Mouse (Mus musculus) R1 (cell line): ENCODE results near the gene Cct7.
"Not testable (repeated sequence)": the region's sequence is repeated elsewhere in the genome, so short reads cannot be mapped to it uniquely, and the experiment has no call there.

ENCODE experiments used
- DNase-seq: peaks from one replicate; pipeline ENCODE4 v3.0.0-alpha.2; 2018; ENCODE audit warnings: low read depth, low spot score

The Cct7 gene

GRCm38 (mm10) chr6:85450697-85451663, at the start of gene Cct7:
Cct7 (plus strand) TSS chr6:85451514.
- peak; percentile 99 for DNase-seq

- no peak for DNase-seq
Observed at GRCm38 (mm10) chr6:85402613-85403012, 48.7 kb upstream of the Cct7 start.

GRCm38 (mm10) chr6:85403039-85403438, 48.3 kb upstream of the Cct7 start:
- no peak for DNase-seq

DNA sequence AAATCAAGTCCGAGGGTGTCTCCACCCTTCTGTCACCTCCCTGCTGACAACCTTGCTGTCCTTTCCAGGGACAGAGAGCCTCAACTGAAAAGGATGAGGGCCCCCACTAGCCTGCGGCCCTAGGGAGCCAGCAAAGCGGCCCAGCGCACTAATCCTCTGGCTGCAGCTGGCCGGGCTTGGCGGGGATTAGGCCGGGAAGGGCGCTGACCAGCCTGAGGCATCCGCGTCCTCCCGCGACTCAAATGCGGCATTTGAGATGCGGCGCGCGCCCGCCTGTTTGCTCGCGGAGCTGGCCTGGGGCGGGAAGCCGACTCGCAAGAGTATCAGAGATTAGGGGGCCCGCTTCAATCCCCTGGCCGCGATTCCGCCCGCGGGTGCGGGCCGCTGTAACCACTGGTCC, 42.3 kb upstream of the Cct7 start:
- no peak for DNase-seq

DNA sequence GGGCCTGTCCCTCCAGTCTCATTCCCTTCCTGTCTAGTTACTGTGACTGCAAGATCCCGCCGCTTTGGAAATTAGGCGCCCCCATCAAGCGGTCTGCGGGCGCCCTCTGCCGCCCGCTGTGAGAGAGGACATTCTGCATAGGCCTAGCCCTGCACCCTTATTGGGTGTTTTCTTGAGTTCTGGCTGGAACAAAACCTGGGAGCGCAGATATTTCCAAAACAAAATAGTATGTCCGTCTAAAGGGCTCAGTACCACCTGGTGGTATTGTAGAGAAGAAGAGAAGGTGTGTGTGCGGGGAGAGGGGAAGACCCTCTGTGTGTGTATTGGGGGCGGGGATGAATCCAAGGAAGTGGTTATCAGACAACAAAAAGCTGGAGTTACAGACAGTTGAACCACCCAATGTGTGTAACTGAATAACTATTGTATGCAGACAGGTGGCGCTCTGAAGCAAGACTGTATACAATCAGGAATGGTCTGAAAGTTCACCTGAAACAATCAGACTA, 40.5 kb upstream of the Cct7 start:
- peak; percentile 92 for DNase-seq

DNA sequence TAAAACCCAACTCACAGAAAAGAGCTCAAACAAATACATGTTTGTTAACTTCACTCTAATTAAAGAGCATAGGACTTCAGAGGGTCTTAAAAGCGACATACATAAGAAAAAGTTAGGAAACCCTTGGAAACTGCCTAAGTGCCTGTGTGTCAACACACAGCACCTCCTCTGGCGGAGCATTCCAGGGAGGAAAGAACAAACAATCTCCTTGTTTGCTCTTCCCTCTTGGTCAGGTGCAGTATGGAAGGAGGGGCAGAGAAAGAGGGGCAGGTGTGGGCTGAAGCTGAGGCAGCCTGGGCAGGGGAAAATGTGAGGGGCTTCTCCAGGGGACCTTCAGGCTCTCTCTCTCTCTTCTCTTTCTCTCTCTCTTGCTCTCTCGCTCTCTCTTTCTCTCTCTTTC, 35.5 kb upstream of the Cct7 start:
- DNase-seq, result no peak

GRCm38 (mm10) chr6:85419150-85419549, 32.2 kb upstream of the Cct7 start:
- DNase-seq, result no peak

- no peak for DNase-seq
Observed at GRCm38 (mm10) chr6:85423836-85424379, 27.4 kb upstream of the Cct7 start, which contains the start of gene Noto. Noto (plus strand) TSS chr6:85423886.

DNA sequence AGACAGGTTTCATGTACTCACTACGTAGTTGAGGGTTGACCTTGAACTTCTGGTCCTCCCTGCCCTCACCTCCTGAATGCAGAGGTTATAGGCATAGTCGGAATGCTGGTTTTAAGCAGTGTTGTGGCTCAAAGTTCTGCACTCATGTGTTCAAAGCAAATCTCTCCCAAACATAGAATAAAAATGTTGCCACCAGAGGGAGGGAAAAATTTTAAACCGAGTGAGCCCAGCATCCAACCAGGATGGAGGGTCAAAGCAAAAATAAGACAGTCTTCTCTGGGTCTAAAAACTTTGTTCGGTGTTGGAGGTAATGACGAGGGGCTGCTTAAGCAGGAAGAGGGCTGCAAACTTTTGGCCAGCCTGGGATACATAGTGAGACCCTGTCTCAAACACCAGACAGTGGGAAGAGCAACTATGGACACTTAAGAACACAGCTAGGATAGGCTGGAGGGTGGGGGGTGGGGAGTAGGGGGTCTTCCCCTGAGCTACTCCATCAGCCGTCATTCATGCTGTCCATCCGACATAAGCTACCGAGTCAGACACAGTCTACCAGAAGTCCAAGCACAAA, 20.0 kb upstream of the Cct7 start:
- DNase-seq, result peak; percentile 24

DNA sequence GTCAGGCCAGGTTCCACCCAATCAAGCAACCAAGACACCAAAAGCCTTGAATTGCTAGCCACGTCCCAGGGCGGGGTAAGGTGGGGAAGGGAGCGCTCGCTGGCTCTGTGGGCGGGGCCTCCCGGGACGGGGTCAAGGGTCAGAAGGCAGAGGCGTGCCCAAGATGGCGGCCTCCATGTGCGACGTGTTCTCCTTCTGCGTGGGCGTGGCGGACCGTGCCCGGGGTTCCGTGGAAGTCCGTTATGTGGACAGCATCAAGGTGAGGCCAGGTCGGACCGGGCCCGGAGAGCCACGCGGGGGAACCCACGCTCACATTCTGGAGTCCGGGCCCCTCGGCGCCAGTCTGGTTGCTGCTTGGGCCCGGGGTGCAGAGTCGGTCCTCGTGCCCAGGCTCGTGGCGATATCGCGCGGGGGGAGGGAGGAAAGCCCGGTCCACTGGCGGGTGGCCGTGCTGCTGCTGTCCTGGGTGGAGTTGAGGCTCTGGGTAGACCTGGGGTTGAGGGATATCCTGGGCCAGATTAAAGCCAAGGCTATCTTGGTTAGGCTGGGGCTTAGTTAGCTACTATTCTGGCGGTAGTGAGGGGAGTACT, 19.4 kb upstream of the Cct7 start, which contains the start of gene Smyd5:
Gene Smyd5, plus strand, starts transcription at position 148 of the 590 bp plus-strand sequence.
- peak; percentile 93 for DNase-seq

GRCm38 (mm10) chr6:85433865-85434264, 17.4 kb upstream of the Cct7 start:
- no peak for DNase-seq

- no peak for DNase-seq
Observed at GRCm38 (mm10) chr6:85436204-85436603, 15.1 kb upstream of the Cct7 start.

DNA sequence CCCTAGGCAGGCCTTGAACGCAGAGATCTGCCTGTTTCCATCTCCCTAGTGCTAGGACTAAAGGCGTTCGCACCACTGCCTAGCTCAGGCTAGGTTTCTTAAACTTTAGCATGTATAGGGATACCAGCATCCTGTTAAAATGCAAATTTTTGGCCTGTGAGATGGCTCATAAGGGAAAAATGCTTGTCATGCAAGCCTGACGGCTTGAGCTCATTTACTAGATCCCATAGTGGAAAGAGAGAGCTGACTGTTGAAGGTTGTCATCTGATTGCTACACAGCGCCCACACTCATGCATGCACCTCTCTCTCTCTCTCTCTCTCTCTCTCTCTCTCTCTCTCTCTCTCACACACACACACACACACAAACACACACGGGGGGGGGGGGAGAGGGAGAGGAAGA, 14.7 kb upstream of the Cct7 start:
- no peak for DNase-seq

DNA sequence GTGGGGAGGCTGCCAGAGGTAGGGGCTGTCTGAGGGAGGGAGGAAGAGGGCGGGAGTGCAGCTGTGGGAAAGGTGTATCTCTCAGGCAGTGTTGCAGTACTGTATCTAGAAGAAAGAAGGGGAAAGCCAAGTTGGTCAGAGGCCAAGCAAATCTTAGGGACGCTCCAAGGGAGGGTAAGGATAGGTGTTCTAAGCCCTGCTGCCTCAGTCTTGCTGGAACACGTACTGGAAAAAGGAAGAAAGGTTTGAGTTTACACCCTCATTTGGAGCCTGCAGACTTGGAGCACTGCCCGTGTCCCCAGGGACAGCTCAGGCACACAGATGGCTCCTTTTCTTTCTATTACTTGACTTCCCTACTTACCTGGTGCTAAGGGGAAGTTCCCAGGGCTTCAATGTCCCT, 10.2 kb upstream of the Cct7 start:
- no peak for DNase-seq

DNA sequence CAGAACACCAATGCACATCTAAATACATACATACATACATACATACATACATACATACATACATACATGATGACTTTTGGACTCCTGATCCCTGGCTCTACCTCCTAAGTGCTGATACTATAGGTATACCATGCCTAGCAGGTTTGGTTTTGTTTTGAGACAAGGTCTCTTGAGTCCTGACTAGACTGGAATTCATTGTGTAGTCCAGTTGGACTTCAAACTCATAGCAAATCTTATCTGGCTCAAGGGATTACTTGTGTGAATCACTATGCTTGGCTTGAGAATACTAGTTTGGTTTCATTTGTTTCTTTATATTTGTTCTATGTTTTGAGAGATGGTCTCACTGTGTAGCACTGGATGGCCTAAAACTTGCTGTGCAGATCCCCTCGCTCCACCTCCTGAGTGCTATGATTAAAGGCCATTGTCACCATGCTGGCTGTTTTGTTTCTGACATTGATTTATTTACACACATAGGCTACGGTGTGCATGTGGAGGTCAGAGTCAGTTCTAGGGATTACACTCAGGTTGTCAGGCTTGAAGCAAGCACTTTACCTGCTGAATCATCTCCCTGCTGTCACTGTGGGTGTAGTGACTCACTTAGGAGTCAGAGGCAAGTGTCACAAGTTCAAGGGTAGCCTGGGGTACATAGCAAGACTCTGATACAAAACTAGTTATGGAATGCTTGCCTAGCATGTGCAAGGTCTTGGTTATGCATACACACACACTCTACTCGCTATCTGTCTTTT, 7.7 kb upstream of the Cct7 start:
- DNase-seq, result no peak

- DNase-seq, result no peak
Observed at GRCm38 (mm10) chr6:85444266-85444965, 6.9 kb upstream of the Cct7 start.

- no peak for DNase-seq
Observed at GRCm38 (mm10) chr6:85445286-85445685, 6.0 kb upstream of the Cct7 start.

DNA sequence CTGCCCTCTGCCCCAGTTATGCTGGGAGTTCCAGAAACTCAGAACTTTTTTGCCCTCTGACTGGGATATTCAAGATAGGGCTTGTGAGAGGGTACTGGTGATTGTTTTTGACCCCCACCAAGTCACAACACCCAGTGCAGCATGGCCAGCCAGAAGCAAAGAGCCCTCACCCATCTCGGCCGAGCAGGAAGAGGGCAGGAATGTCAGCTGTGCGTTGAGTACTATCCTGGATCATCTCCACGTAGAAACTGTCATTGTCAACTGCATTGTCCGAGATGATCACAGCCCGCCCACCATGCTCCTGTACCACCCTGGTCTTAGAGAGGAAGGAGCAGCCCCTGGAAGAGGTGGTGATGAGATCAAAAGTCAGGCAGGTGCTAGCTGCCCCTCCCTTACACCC, 4.0 kb upstream of the Cct7 start:
- DNase-seq, result no peak

DNA sequence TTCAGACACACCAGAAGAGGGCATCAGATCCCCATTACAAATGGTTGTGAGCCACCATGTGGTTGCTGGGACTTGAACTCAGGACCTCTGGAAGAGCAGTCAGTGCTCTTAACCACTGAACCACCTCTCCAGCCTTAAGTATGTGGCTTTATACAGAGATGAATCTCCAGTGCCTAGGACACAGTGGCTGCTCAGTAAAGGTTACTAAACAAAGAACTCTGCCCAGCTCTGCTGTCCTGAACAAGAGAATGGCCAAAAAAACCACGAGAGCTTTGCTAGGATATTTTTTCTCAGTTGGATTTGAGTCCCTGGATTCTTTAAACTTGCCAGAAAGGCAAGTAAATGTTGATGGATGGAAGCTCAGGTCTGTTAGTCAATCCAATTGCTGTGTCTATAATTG, 1.2 kb upstream of the Cct7 start:
- not testable (repeated sequence) for DNase-seq

GRCm38 (mm10) chr6:85451664-85452410, 523 bp downstream of the Cct7 start, which contains the start of gene Pradc1:
Pradc1 (minus strand) TSS chr6:85451970.
- peak; percentile 99 for DNase-seq
